Mouse (Mus musculus) testis, adult 2 months (tissue): ENCODE measurements around the gene Rgs12.

Source experiments
- CTCF ChIP-seq: fragments of 200-500 bp; IDR thresholded peaks from 2 replicates; pipeline ENCODE4 v1.5.1; 2012; ENCODE audit warnings: low read depth, mild to moderate bottlenecking, inconsistent platforms, low read length, moderate library complexity; ENCODE audit not compliant: control insufficient read depth, insufficient read depth, insufficient replicate concordance
- POLR2A ChIP-seq: fragments of 200-500 bp; IDR thresholded peaks from 2 replicates; pipeline ENCODE4 v1.6.1; 2012; ENCODE audit warnings: low read depth, mild to moderate bottlenecking, inconsistent platforms, low read length, moderate library complexity; ENCODE audit not compliant: control insufficient read depth

DNA sequence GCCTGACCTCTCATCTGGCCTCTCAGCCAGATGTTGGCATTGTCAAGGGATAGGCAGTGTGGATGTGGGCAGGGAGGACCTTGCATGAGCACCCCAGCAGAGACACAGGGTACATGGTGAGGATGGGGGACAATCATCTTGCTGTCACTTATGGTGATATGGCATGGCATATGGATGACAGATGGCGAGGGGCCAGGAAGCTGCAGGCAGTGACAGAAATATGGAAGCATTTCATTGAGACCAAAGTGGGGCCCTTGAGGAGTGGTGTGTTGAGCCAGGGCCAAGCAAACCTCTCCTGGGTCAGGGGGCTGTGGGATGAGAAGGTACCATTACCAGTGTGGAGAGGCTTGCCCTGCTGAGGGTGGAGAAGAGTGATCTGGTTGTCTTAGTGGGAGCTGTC, 127.1 kb downstream of the Rgs12 start:
- TF ChIP-seq POLR2A (no peak), CTCF (no peak)
